Mouse (Mus musculus): Measurements from ENCODE around the gene Slc31a1.

The Slc31a1 gene

GRCm38 (mm10) chr4:62348329-62348705 is 12.2 kb upstream of the Slc31a1 start:
- DNase-seq (ENCODE audit: low read depth, low spot score) = no peak
- peaks cover 11% of the 10 kb centered on the region for H3K36me3 ChIP-seq (ENCODE audit: control insufficient read depth, insufficient read depth, low read length, poor library complexity, severe bottlenecking)
- no peaks in the 10 kb centered on the region for H3K27me3 ChIP-seq (ENCODE audit: control insufficient read depth, insufficient read depth, low read length, poor library complexity, severe bottlenecking)

GRCm38 (mm10) chr4:62349371-62349770 is 11.2 kb upstream of the Slc31a1 start:
- Histone ChIP-seq H3K27me3 (ENCODE audit: control insufficient read depth, insufficient read depth, low read length, poor library complexity, severe bottlenecking) (no peaks in the 10 kb centered on the region), H3K36me3 (ENCODE audit: control insufficient read depth, insufficient read depth, low read length, poor library complexity, severe bottlenecking) (peaks cover 7% of the 10 kb centered on the region)
- DNase-seq (ENCODE audit: low read depth, low spot score) = no peak

- Histone ChIP-seq H3K27me3 (ENCODE audit: control insufficient read depth, insufficient read depth, low read length, poor library complexity, severe bottlenecking) (no peaks in the 10 kb centered on the region), H3K36me3 (ENCODE audit: control insufficient read depth, insufficient read depth, low read length, poor library complexity, severe bottlenecking) (no peaks in the 10 kb centered on the region; the same call in 1 of the 2 replicates)
- peak; percentile 64 for DNase-seq (ENCODE audit: low read depth, low spot score)
These were observed 2.8 kb upstream of the Slc31a1 start for GRCm38 (mm10) chr4:62357631-62358148.

GRCm38 (mm10) chr4:62359256-62359775 is 1.2 kb upstream of the Slc31a1 start:
- peak; percentile 13 for DNase-seq (ENCODE audit: low read depth, low spot score)
- no peaks in the 10 kb centered on the region for H3K27me3 ChIP-seq (ENCODE audit: control insufficient read depth, insufficient read depth, low read length, poor library complexity, severe bottlenecking)
- no peaks in the 10 kb centered on the region for H3K36me3 ChIP-seq (ENCODE audit: control insufficient read depth, insufficient read depth, low read length, poor library complexity, severe bottlenecking)

GRCm38 (mm10) chr4:62360805-62361455 is 403 bp downstream of the Slc31a1 start:
- Histone ChIP-seq H3K27me3 (ENCODE audit: control insufficient read depth, insufficient read depth, low read length, poor library complexity, severe bottlenecking) (no peaks in the 10 kb centered on the region), H3K36me3 (ENCODE audit: control insufficient read depth, insufficient read depth, low read length, poor library complexity, severe bottlenecking) (no peaks in the 10 kb centered on the region)
- no peak for DNase-seq (ENCODE audit: low read depth, low spot score)

GRCm38 (mm10) chr4:62361571-62361970 is 1.0 kb downstream of the Slc31a1 start:
- H3K36me3 ChIP-seq (ENCODE audit: control insufficient read depth, insufficient read depth, low read length, poor library complexity, severe bottlenecking) = no peaks in the 10 kb centered on the region
- no peak for DNase-seq (ENCODE audit: low read depth, low spot score)
- H3K27me3 ChIP-seq (ENCODE audit: control insufficient read depth, insufficient read depth, low read length, poor library complexity, severe bottlenecking) = no peaks in the 10 kb centered on the region

GRCm38 (mm10) chr4:62361997-62362396 is 1.5 kb downstream of the Slc31a1 start:
- Histone ChIP-seq H3K36me3 (ENCODE audit: control insufficient read depth, insufficient read depth, low read length, poor library complexity, severe bottlenecking) (no peaks in the 10 kb centered on the region), H3K27me3 (ENCODE audit: control insufficient read depth, insufficient read depth, low read length, poor library complexity, severe bottlenecking) (no peaks in the 10 kb centered on the region)
- DNase-seq (ENCODE audit: low read depth, low spot score) = no peak

- H3K36me3 ChIP-seq (ENCODE audit: control insufficient read depth, insufficient read depth, low read length, poor library complexity, severe bottlenecking) = no peaks in the 10 kb centered on the region
- no peaks in the 10 kb centered on the region for H3K27me3 ChIP-seq (ENCODE audit: control insufficient read depth, insufficient read depth, low read length, poor library complexity, severe bottlenecking)
- peak; percentile 54 for DNase-seq (ENCODE audit: low read depth, low spot score)
These were observed 1.9 kb downstream of the Slc31a1 start for GRCm38 (mm10) chr4:62362437-62362836.

- H3K36me3 ChIP-seq (ENCODE audit: control insufficient read depth, insufficient read depth, low read length, poor library complexity, severe bottlenecking) = no peaks in the 10 kb centered on the region
- no peaks in the 10 kb centered on the region for H3K27me3 ChIP-seq (ENCODE audit: control insufficient read depth, insufficient read depth, low read length, poor library complexity, severe bottlenecking)
- no peak for DNase-seq (ENCODE audit: low read depth, low spot score)
These were observed 3.8 kb downstream of the Slc31a1 start for GRCm38 (mm10) chr4:62364299-62364698.

- Histone ChIP-seq H3K27me3 (ENCODE audit: control insufficient read depth, insufficient read depth, low read length, poor library complexity, severe bottlenecking) (no peaks in the 10 kb centered on the region), H3K36me3 (ENCODE audit: control insufficient read depth, insufficient read depth, low read length, poor library complexity, severe bottlenecking) (no peaks in the 10 kb centered on the region)
- no peak for DNase-seq (ENCODE audit: low read depth, low spot score)
These were observed 5.8 kb downstream of the Slc31a1 start for GRCm38 (mm10) chr4:62366291-62366690.

- H3K36me3 ChIP-seq (ENCODE audit: control insufficient read depth, insufficient read depth, low read length, poor library complexity, severe bottlenecking) = no peaks in the 10 kb centered on the region
- no peaks in the 10 kb centered on the region for H3K27me3 ChIP-seq (ENCODE audit: control insufficient read depth, insufficient read depth, low read length, poor library complexity, severe bottlenecking)
- peak; percentile 51 for DNase-seq (ENCODE audit: low read depth, low spot score)
These were observed 7.1 kb downstream of the Slc31a1 start for GRCm38 (mm10) chr4:62367586-62367985.

- Histone ChIP-seq H3K27me3 (ENCODE audit: control insufficient read depth, insufficient read depth, low read length, poor library complexity, severe bottlenecking) (no peaks in the 10 kb centered on the region), H3K36me3 (ENCODE audit: control insufficient read depth, insufficient read depth, low read length, poor library complexity, severe bottlenecking) (no peaks in the 10 kb centered on the region)
- DNase-seq (ENCODE audit: low read depth, low spot score) = no peak
These were observed 8.6 kb downstream of the Slc31a1 start for GRCm38 (mm10) chr4:62369091-62369490.

GRCm38 (mm10) chr4:62372410-62372809 is 11.9 kb downstream of the Slc31a1 start:
- Histone ChIP-seq H3K36me3 (ENCODE audit: control insufficient read depth, insufficient read depth, low read length, poor library complexity, severe bottlenecking) (no peaks in the 10 kb centered on the region), H3K27me3 (ENCODE audit: control insufficient read depth, insufficient read depth, low read length, poor library complexity, severe bottlenecking) (no peaks in the 10 kb centered on the region)
- DNase-seq (ENCODE audit: low read depth, low spot score) = no peak

- H3K27me3 ChIP-seq (ENCODE audit: control insufficient read depth, insufficient read depth, low read length, poor library complexity, severe bottlenecking) = no peaks in the 10 kb centered on the region
- H3K36me3 ChIP-seq (ENCODE audit: control insufficient read depth, insufficient read depth, low read length, poor library complexity, severe bottlenecking) = no peaks in the 10 kb centered on the region
- DNase-seq (ENCODE audit: low read depth, low spot score) = no peak
These were observed 12.4 kb downstream of the Slc31a1 start for GRCm38 (mm10) chr4:62372818-62373520.

GRCm38 (mm10) chr4:62373668-62374067 is 13.1 kb downstream of the Slc31a1 start:
- no peaks in the 10 kb centered on the region for H3K27me3 ChIP-seq (ENCODE audit: control insufficient read depth, insufficient read depth, low read length, poor library complexity, severe bottlenecking)
- no peak for DNase-seq (ENCODE audit: low read depth, low spot score)
- H3K36me3 ChIP-seq (ENCODE audit: control insufficient read depth, insufficient read depth, low read length, poor library complexity, severe bottlenecking) = no peaks in the 10 kb centered on the region

All from splenic B cell, adult 2 months (primary cell).